Mouse (Mus musculus): ENCODE measurements at regions not wholly inside any gene's neighbourhood (a gene's known extent, or its start where the extent isn't known, plus 50 kb on each side); places are given as distances from the start of the nearest gene placed in this dataset.
"Not testable (repeated sequence)": the region's sequence is repeated elsewhere in the genome, so short reads cannot be mapped to it uniquely, and the experiment has no call there.

DNA sequence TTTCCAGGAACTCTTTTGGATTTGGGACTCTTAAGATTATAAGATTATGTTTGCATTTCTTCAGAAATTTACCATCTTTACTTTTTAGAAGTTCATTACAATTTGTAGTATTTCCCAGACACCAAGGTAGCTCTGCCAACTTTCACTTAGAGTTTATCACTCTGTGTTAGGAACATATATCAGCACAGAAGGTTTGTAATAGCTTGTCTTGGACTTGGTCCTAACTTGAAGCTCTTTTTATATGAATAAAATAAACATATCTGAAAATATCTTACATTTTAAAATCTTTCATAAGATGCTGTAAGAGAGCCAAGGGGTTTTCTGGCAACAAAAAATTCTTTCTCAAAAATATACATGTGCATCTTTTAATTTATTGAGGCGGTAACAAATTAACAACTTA, 813.4 kb upstream of the 4931417E11Rik start:
- DNase-seq: no peak

DNA sequence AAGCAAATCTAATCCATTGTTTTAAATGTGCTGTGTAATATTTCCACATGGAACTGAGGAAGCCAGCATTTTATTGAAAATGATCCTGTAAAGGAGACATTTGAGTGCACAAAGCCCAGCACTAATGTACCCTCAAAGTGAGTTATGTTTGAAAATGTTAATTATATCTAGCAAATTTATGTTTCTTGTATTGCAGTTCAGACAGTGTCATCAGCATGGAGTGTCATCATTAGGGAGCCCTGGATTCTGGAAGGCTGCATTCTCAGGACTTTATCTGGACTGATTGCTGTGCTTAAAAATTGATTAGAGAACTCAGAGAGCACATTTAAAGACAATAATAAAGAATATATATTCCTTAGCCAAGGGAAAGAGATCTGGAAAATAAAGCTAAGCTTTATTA, 804.8 kb upstream of the 4931417E11Rik start:
- DNase-seq: no peak

- peak; percentile 63 for DNase-seq
Observed at GRCm38 (mm10) chr6:74271156-74271897, 801.9 kb upstream of the 4931417E11Rik start.

GRCm38 (mm10) chr6:74266601-74267000, 797.1 kb upstream of the 4931417E11Rik start:
- DNase-seq: not testable (repeated sequence)
